Mouse (Mus musculus) hindbrain, embryonic 13.5 days (tissue): ENCODE results near the gene Fev. TPM values are rescaled to one million over a fixed set of nuclear protein-coding genes. Genes with fewer than 3 reads are reported as not detected.

Source experiments
- ATAC-seq: fragments of 200-750 bp; cut with Nextera tagmentation; 2 replicates; pipeline ENCODE4 v1.8.0; 2017; ENCODE audit warnings: moderate TSS enrichment; ENCODE audit not compliant: low FRiP score
- H3K27ac ChIP-seq: fragments of 300-500 bp; sonication (generic); 2 replicates; pipeline ENCODE4 v1.5.1; 2015; ENCODE audit warnings: inconsistent platforms, mild to moderate bottlenecking, moderate library complexity
- H3K27me3 ChIP-seq: fragments of 300-500 bp; sonication (generic); 2 replicates; pipeline ENCODE4 v1.6.1; 2015; ENCODE audit warnings: mild to moderate bottlenecking, inconsistent platforms
- H3K36me3 ChIP-seq: fragments of 300-500 bp; sonication (generic); 2 replicates; pipeline ENCODE4 v1.6.1; 2015; ENCODE audit warnings: mild to moderate bottlenecking, inconsistent platforms
- H3K4me1 ChIP-seq: fragments of 300-500 bp; sonication (generic); replicated peaks from 2 replicates; pipeline ENCODE4 v1.6.1; 2015; ENCODE audit warnings: inconsistent platforms
- H3K4me2 ChIP-seq: fragments of 300-500 bp; sonication (generic); 2 replicates; pipeline ENCODE4 v1.6.1; 2015; ENCODE audit warnings: inconsistent platforms, mild to moderate bottlenecking, moderate library complexity
- H3K4me3 ChIP-seq: fragments of 300-500 bp; sonication (generic); 2 replicates; pipeline ENCODE4 v1.5.1; 2015; ENCODE audit warnings: mild to moderate bottlenecking, inconsistent platforms
- H3K9ac ChIP-seq: fragments of 300-500 bp; sonication (generic); 2 replicates; pipeline ENCODE4 v1.6.1; 2015; ENCODE audit warnings: mild to moderate bottlenecking, inconsistent platforms
- H3K9me3 ChIP-seq: fragments of 300-500 bp; sonication (generic); 2 replicates; pipeline ENCODE4 v1.6.1; 2016; ENCODE audit warnings: inconsistent platforms
- WGBS: fragments of 180-500 bp; shearing (Covaris S2); methylation state at CpG from one replicate; pipeline ENCODE4 v1.1.7; 2015; 5-methylcytosine and 5-hydroxymethylcytosine counted together
- polyA plus RNA-seq: library from polyadenylated mRNA; unstranded; fragments of >200 nt; fragmentation: Nextera tagmentation; extraction: Ambion mirVana; gene quantifications from 2 replicates; pipeline ENCODE4 v1.2.1, GENCODE M21; 2015

Gene Fev
- polyA plus RNA-seq, 1 experiment from 2014 or later = 4.1 TPM

GRCm38 (mm10) chr1:74859223-74859984 is 25.8 kb downstream of the Fev start:
- Histone ChIP-seq H3K9ac (peak overlapping the region; percentile 98; the same call in 1 of the 2 replicates), H3K9me3 (no peaks in the 10 kb centered on the region), H3K27ac (0 out of 2 replicates have a peak overlapping the region, but pooled peaks have one; percentile 26), H3K36me3 (no peaks in the 10 kb centered on the region), H3K27me3 (peaks cover 8% of the 10 kb centered on the region; the same call in 1 of the 2 replicates), H3K4me2 (peak overlapping the region; percentile 88), H3K4me3 (peak overlapping the region; percentile 87), H3K4me1 (peaks cover 48% of the 10 kb centered on the region)
- WGBS = 39% methylated on average over 6 of the region's 6 CpGs
- ATAC-seq = no peak

GRCm38 (mm10) chr1:74858805-74859204 is 26.4 kb downstream of the Fev start:
- no peak for ATAC-seq
- peak overlapping the region; percentile 26; the same call in 1 of the 2 replicates for H3K27ac ChIP-seq
- H3K27me3 ChIP-seq = peaks cover 8% of the 10 kb centered on the region; the same call in 1 of the 2 replicates
- H3K9ac ChIP-seq = peak overlapping the region; percentile 98
- H3K4me3 ChIP-seq = peak overlapping the region; percentile 87
- H3K4me2 ChIP-seq = peak overlapping the region; percentile 88
- peaks cover 54% of the 10 kb centered on the region for H3K4me1 ChIP-seq
- H3K9me3 ChIP-seq = no peaks in the 10 kb centered on the region
- no peaks in the 10 kb centered on the region for H3K36me3 ChIP-seq
- 5% methylated on average over 16 of the region's 16 CpGs for WGBS

GRCm38 (mm10) chr1:74858171-74858719 is 27.0 kb downstream of the Fev start:
- Histone ChIP-seq H3K4me3 (peak overlapping the region; percentile 87), H3K27me3 (peaks cover 11% of the 10 kb centered on the region; the same call in 1 of the 2 replicates), H3K4me2 (peak overlapping the region; percentile 88), H3K36me3 (no peaks in the 10 kb centered on the region), H3K4me1 (peaks cover 58% of the 10 kb centered on the region), H3K9ac (peak overlapping the region; percentile 98), H3K27ac (peak overlapping the region; percentile 81), H3K9me3 (no peaks in the 10 kb centered on the region)
- under 1% methylated on average over 29 of the region's 29 CpGs for WGBS
- ATAC-seq = peak; percentile 62

- Histone ChIP-seq H3K36me3 (no peaks in the 10 kb centered on the region), H3K4me2 (peak overlapping the region; percentile 88), H3K9ac (peak overlapping the region; percentile 98), H3K9me3 (no peaks in the 10 kb centered on the region), H3K27ac (peak overlapping the region; percentile 81), H3K27me3 (peaks cover 14% of the 10 kb centered on the region; the same call in 1 of the 2 replicates), H3K4me1 (peaks cover 58% of the 10 kb centered on the region), H3K4me3 (peak overlapping the region; percentile 87)
- ATAC-seq = no peak
- WGBS = 0% methylated on average over 4 of the region's 4 CpGs
These were observed 27.5 kb downstream of the Fev start for GRCm38 (mm10) chr1:74857677-74858076.

- Histone ChIP-seq H3K27me3 (peaks cover 18% of the 10 kb centered on the region; the same call in 1 of the 2 replicates), H3K4me1 (peaks cover 59% of the 10 kb centered on the region), H3K9me3 (no peaks in the 10 kb centered on the region), H3K9ac (peak overlapping the region; percentile 98), H3K4me3 (peak overlapping the region; percentile 87), H3K36me3 (no peaks in the 10 kb centered on the region), H3K27ac (no peak overlapping the region; the same call in 1 of the 2 replicates), H3K4me2 (peak overlapping the region; percentile 88)
- 2% methylated on average over 20 of the region's 20 CpGs for WGBS
- ATAC-seq = no peak
These were observed 28.0 kb downstream of the Fev start for GRCm38 (mm10) chr1:74857201-74857600.

- H3K9ac ChIP-seq = peak overlapping the region; percentile 98
- H3K4me3 ChIP-seq = peak overlapping the region; percentile 87
- H3K36me3 ChIP-seq = no peaks in the 10 kb centered on the region
- peak overlapping the region; percentile 88 for H3K4me2 ChIP-seq
- H3K27ac ChIP-seq = 0 out of 2 replicates have a peak overlapping the region, but pooled peaks have one; percentile 93
- H3K27me3 ChIP-seq = peaks cover 18% of the 10 kb centered on the region; the same call in 1 of the 2 replicates
- H3K4me1 ChIP-seq = peaks cover 63% of the 10 kb centered on the region
- WGBS = 1% methylated on average over 7 of the region's 7 CpGs
- H3K9me3 ChIP-seq = no peaks in the 10 kb centered on the region
- ATAC-seq = no peak
These were observed 28.4 kb downstream of the Fev start for GRCm38 (mm10) chr1:74856791-74857190.

GRCm38 (mm10) chr1:74856439-74856720 is 28.8 kb downstream of the Fev start:
- H3K4me1 ChIP-seq = peaks cover 67% of the 10 kb centered on the region
- 1% methylated on average over 10 of the region's 11 CpGs for WGBS
- ATAC-seq = no peak

GRCm38 (mm10) chr1:74855651-74856438 is 29.4 kb downstream of the Fev start:
- Histone ChIP-seq H3K27ac (peak overlapping the region; percentile 93), H3K9me3 (no peaks in the 10 kb centered on the region), H3K9ac (peak overlapping the region; percentile 98), H3K4me1 (peaks cover 73% of the 10 kb centered on the region), H3K36me3 (no peaks in the 10 kb centered on the region), H3K4me2 (peak overlapping the region; percentile 88), H3K27me3 (peaks cover 20% of the 10 kb centered on the region; the same call in 1 of the 2 replicates), H3K4me3 (peak overlapping the region; percentile 87)
- WGBS = under 1% methylated on average over 61 of the region's 74 CpGs
- no peak for ATAC-seq

More at GRCm38 (mm10) chr1:74856439-74856720, 28.8 kb downstream of the Fev start:
- Histone ChIP-seq H3K27me3 (peaks cover 18% of the 10 kb centered on the region; the same call in 1 of the 2 replicates), H3K9me3 (no peaks in the 10 kb centered on the region), H3K36me3 (no peaks in the 10 kb centered on the region), H3K4me3 (peak overlapping the region; percentile 87), H3K27ac (peak overlapping the region; percentile 93; the same call in 1 of the 2 replicates), H3K4me2 (peak overlapping the region; percentile 88), H3K9ac (peak overlapping the region; percentile 98)

GRCm38 (mm10) chr1:74855156-74855555 is 30.1 kb downstream of the Fev start:
- under 1% methylated on average over 44 of the region's 48 CpGs for WGBS
- peaks cover 26% of the 10 kb centered on the region; the same call in 1 of the 2 replicates for H3K27me3 ChIP-seq
- peak overlapping the region; percentile 87 for H3K4me3 ChIP-seq
- ATAC-seq = peak; percentile 4; the same call in 1 of the 2 replicates
- no peaks in the 10 kb centered on the region for H3K9me3 ChIP-seq
- H3K4me2 ChIP-seq = peak overlapping the region; percentile 88
- H3K27ac ChIP-seq = peak overlapping the region; percentile 93
- peaks cover 75% of the 10 kb centered on the region for H3K4me1 ChIP-seq
- peak overlapping the region; percentile 98 for H3K9ac ChIP-seq
- H3K36me3 ChIP-seq = no peaks in the 10 kb centered on the region

GRCm38 (mm10) chr1:74854306-74855056 is 30.7 kb downstream of the Fev start, which contains the start of gene Cdk5r2:
Cdk5r2 (plus strand) TSS chr1:74854934.
- peaks cover 68% of the 10 kb centered on the region for H3K4me1 ChIP-seq
- H3K4me2 ChIP-seq = peak within 1 kb of the TSS; percentile 88
- peak within 1 kb of the TSS; percentile 93 for H3K27ac ChIP-seq
- WGBS = 3% methylated on average over 38 of the region's 39 CpGs
- peak within 1 kb of the TSS; percentile 98 for H3K9ac ChIP-seq
- H3K27me3 ChIP-seq = peaks cover 32% of the 10 kb centered on the region; the same call in 1 of the 2 replicates
- H3K9me3 ChIP-seq = no peaks in the 10 kb centered on the region
- H3K4me3 ChIP-seq = peak within 1 kb of the TSS; percentile 87
- H3K36me3 ChIP-seq = no peaks in the 10 kb centered on the region
- ATAC-seq = peak; percentile 89
